Mouse (Mus musculus): ENCODE measurements around the gene Kif26a.

Kif26a gene

GRCm38 (mm10) chr12:112223721-112224337 lies 77.8 kb downstream of the Kif26a start:
- no peak for DNase-seq

- no peak for DNase-seq
Observed at GRCm38 (mm10) chr12:112226238-112226637, 80.2 kb downstream of the Kif26a start.

- DNase-seq, result no peak
Observed at GRCm38 (mm10) chr12:112226656-112227055, 80.6 kb downstream of the Kif26a start.

- DNase-seq, result peak; percentile 31
Observed at GRCm38 (mm10) chr12:112229084-112229483, 83.1 kb downstream of the Kif26a start.

- DNase-seq, result no peak
Observed at GRCm38 (mm10) chr12:112230196-112230595, 84.2 kb downstream of the Kif26a start.

All from retina, postnatal 1 day (tissue).